Comparison of ENCODE assay signal across 7 mouse cellular contexts in genomic region chr11:78344890-78345715, GRCm38 (mm10). TPM values are rescaled to one million over a fixed set of nuclear protein-coding genes. Genes with fewer than 3 reads are reported as not detected.
A peak's percentile ranks its signal among the peaks of the same experiment; 100 is the strongest.
DNase-seq lines count a peak whose midpoint lies in the region; ATAC-seq and TF ChIP-seq lines count a peak whose summit lies in the region.

No protein-coding gene starts in this region.

- ATAC-seq in CD4-positive, CD25-positive, alpha-beta regulatory T cell, adult 4 months = peak; percentile 31
- ATAC-seq in activated CD4-positive, CD25-positive, alpha-beta regulatory T cell, adult 4 months = peak; percentile 9
- no peak for ATAC-seq in hindbrain, embryonic 13.5 days (ENCODE audit: low FRiP score)
- peak; percentile 40; the same call in 1 of the 2 replicates for ATAC-seq in liver, embryonic 14.5 days (ENCODE audit: insufficient read depth)
- no peak for ATAC-seq in monocyte, adult 5-6 weeks (replicated peaks; ENCODE audit: insufficient number of reproducible peaks, low FRiP score, low TSS enrichment, poor library complexity, severe bottlenecking)

- peak overlapping the region; percentile 55 for H3K27ac ChIP-seq in hindbrain, embryonic 13.5 days
- H3K27ac ChIP-seq in liver, embryonic 14.5 days = peak overlapping the region; percentile 88

- no peak for TF ChIP-seq EP300 in liver, embryonic 14.5 days (IDR thresholded peaks at IDR 0.05; ENCODE audit: low read depth)

- H3K4me2 ChIP-seq in hindbrain, embryonic 13.5 days = peak overlapping the region; percentile 73
- H3K4me2 ChIP-seq in liver, embryonic 14.5 days (ENCODE audit: low read depth) = peak overlapping the region; percentile 97

- TF ChIP-seq CTCF in liver, embryonic 14.5 days (IDR thresholded peaks at IDR 0.05; ENCODE audit: low read depth) = no peak

- peak overlapping the region; percentile 90 for H3K4me3 ChIP-seq in hindbrain, embryonic 13.5 days
- peak overlapping the region; percentile 12 to 82 for H3K4me3 ChIP-seq in liver, embryonic 14.5 days (ENCODE audit: insufficient read depth in 1 of 2, low read depth in 2 of 2, low read length in 2 of 2)

- peak; percentile 80 for DNase-seq in gastrocnemius, adult 18-20 months (ENCODE audit: low spot score)
- DNase-seq in liver, embryonic 14.5 days (ENCODE audit: low read depth in 3 of 3, low spot score in 3 of 3) = no peak
- DNase-seq in retina, adult 2 months (ENCODE audit: low read depth, low spot score) = peak; percentile 90

- peaks cover 46% of the 10 kb centered on the region for H3K4me1 ChIP-seq in hindbrain, embryonic 13.5 days (replicated peaks)
- peaks cover 28 to 38% of the 10 kb centered on the region in 2 experiments for H3K4me1 ChIP-seq in liver, embryonic 14.5 days (replicated peaks; ENCODE audit: control insufficient read depth in 2 of 2, insufficient read depth in 2 of 2, low read length in 1 of 2)

- no peaks in the 10 kb centered on the region for H3K9me3 ChIP-seq in hindbrain, embryonic 13.5 days
- H3K9me3 ChIP-seq in liver, embryonic 14.5 days (ENCODE audit: control insufficient read depth, low read length) = no peaks in the 10 kb centered on the region

- peak overlapping the region; percentile 63 for H3K9ac ChIP-seq in hindbrain, embryonic 13.5 days
- peak overlapping the region; percentile 49 for H3K9ac ChIP-seq in liver, embryonic 14.5 days (replicated peaks)

- H3K36me3 ChIP-seq in hindbrain, embryonic 13.5 days = peaks cover 38% of the 10 kb centered on the region
- H3K36me3 ChIP-seq in liver, embryonic 14.5 days (replicated peaks; ENCODE audit: control insufficient read depth, insufficient read depth, low read depth) = peaks cover 2% of the 10 kb centered on the region; the same call in 1 of the 2 replicates

- H3K27me3 ChIP-seq in hindbrain, embryonic 13.5 days = no peaks in the 10 kb centered on the region
- no peaks in the 10 kb centered on the region for H3K27me3 ChIP-seq in liver, embryonic 14.5 days (ENCODE audit: control insufficient read depth, insufficient read depth, low read length)

- 65% methylated on average over 8 of the region's 8 CpGs for WGBS in hindbrain, embryonic 13.5 days
- 14% methylated on average over 8 of the region's 8 CpGs for WGBS in liver, embryonic 14.5 days (ENCODE audit: insufficient replicate concordance)

RNA-seq across cellular contexts. Expression of gene Unc119, which starts 1.8 kb away (rescaled TPM):
- 10 to 100 TPM; 11.6 to 13.1 TPM for polyA plus RNA-seq in CD4-positive, CD25-positive, alpha-beta regulatory T cell, adult 4 months (2017; shearing (Covaris generic))
- 10 to 100 TPM; 17.0 to 17.6 TPM for polyA plus RNA-seq in activated CD4-positive, CD25-positive, alpha-beta regulatory T cell, adult 4 months (2017; shearing (Covaris generic))
- 1 to 10 TPM; 8.3 TPM for total RNA-seq in gastrocnemius, adult 18-20 months (2021)
- polyA plus RNA-seq in hindbrain, embryonic 13.5 days (2015; fragmentation: Nextera tagmentation; extraction: Ambion mirVana) = 75.1 and 76.7 TPM in 2 replicates
- polyA plus RNA-seq in liver, embryonic 14.5 days (2012; rRNA removed) = 33.5 and 40.3 TPM in 2 replicates
- 20.9 and 25.2 TPM in 2 replicates for polyA plus RNA-seq in liver, embryonic 14.5 days (2014; fragmentation: Nextera tagmentation; extraction: Ambion mirVana)
- 88.0 to 122 TPM (median 99.7 TPM) in 3 replicates for total RNA-seq in monocyte, adult 5-6 weeks (2017)

RNA-seq across cellular contexts. Expression of gene Pigs, which starts 16.9 kb away (rescaled TPM):
- polyA plus RNA-seq in CD4-positive, CD25-positive, alpha-beta regulatory T cell, adult 4 months (2017; shearing (Covaris generic)) = 100 to 1,000 TPM in 1 of 2 experiments, 10 to 100 TPM in 1; 64.1 to 119 TPM
- 10 to 100 TPM; 43.6 to 66.6 TPM for polyA plus RNA-seq in activated CD4-positive, CD25-positive, alpha-beta regulatory T cell, adult 4 months (2017; shearing (Covaris generic))
- total RNA-seq in gastrocnemius, adult 18-20 months (2021) = 10 to 100 TPM; 18.2 to 19.2 TPM
- polyA plus RNA-seq in hindbrain, embryonic 13.5 days (2015; fragmentation: Nextera tagmentation; extraction: Ambion mirVana) = 75.0 and 78.2 TPM in 2 replicates
- 19.6 and 22.0 TPM in 2 replicates for polyA plus RNA-seq in liver, embryonic 14.5 days (2012; rRNA removed)
- 23.5 and 26.1 TPM in 2 replicates for polyA plus RNA-seq in liver, embryonic 14.5 days (2014; fragmentation: Nextera tagmentation; extraction: Ambion mirVana)
- 17.5 to 25.1 TPM (median 18.5 TPM) in 3 replicates for total RNA-seq in monocyte, adult 5-6 weeks (2017)

RNA-seq across cellular contexts. Expression of gene Aldoc, which starts 22.3 kb away (rescaled TPM):
- 10 to 100 TPM; 10.9 to 14.9 TPM for polyA plus RNA-seq in CD4-positive, CD25-positive, alpha-beta regulatory T cell, adult 4 months (2017; shearing (Covaris generic))
- 1 to 10 TPM; 5.6 to 8.6 TPM for polyA plus RNA-seq in activated CD4-positive, CD25-positive, alpha-beta regulatory T cell, adult 4 months (2017; shearing (Covaris generic))
- total RNA-seq in gastrocnemius, adult 18-20 months (2021) = 1 to 10 TPM; 2.1 to 2.6 TPM
- 144 and 175 TPM in 2 replicates for polyA plus RNA-seq in hindbrain, embryonic 13.5 days (2015; fragmentation: Nextera tagmentation; extraction: Ambion mirVana)
- polyA plus RNA-seq in liver, embryonic 14.5 days (2012; rRNA removed) = 4.2 TPM in 2 replicates
- 6.0 and 6.6 TPM in 2 replicates for polyA plus RNA-seq in liver, embryonic 14.5 days (2014; fragmentation: Nextera tagmentation; extraction: Ambion mirVana)
- total RNA-seq in monocyte, adult 5-6 weeks (2017) = 0.78 to 8.6 TPM (median 1.3 TPM) in 3 replicates

RNA-seq across cellular contexts. Expression of gene Foxn1, which starts 41.3 kb away (rescaled TPM):
- under 1 TPM in 1 of 2 experiments, not detected in 1; 0.09 TPM for polyA plus RNA-seq in CD4-positive, CD25-positive, alpha-beta regulatory T cell, adult 4 months (2017; shearing (Covaris generic))
- not detected for polyA plus RNA-seq in activated CD4-positive, CD25-positive, alpha-beta regulatory T cell, adult 4 months (2017; shearing (Covaris generic))
- total RNA-seq in gastrocnemius, adult 18-20 months (2021) = not detected
- not detected in 2 replicates for polyA plus RNA-seq in hindbrain, embryonic 13.5 days (2015; fragmentation: Nextera tagmentation; extraction: Ambion mirVana)
- not detected in 2 replicates for polyA plus RNA-seq in liver, embryonic 14.5 days (2012; rRNA removed)
- polyA plus RNA-seq in liver, embryonic 14.5 days (2014; fragmentation: Nextera tagmentation; extraction: Ambion mirVana) = not detected in 2 replicates
- not detected in 3 replicates for total RNA-seq in monocyte, adult 5-6 weeks (2017)

RNA-seq across cellular contexts. Expression of gene Spag5, which starts 43.8 kb away (rescaled TPM):
- 1 to 10 TPM; 2.8 to 4.3 TPM for polyA plus RNA-seq in CD4-positive, CD25-positive, alpha-beta regulatory T cell, adult 4 months (2017; shearing (Covaris generic))
- 1 to 10 TPM; 7.3 to 7.4 TPM for polyA plus RNA-seq in activated CD4-positive, CD25-positive, alpha-beta regulatory T cell, adult 4 months (2017; shearing (Covaris generic))
- 1 to 10 TPM; 2.3 to 2.5 TPM for total RNA-seq in gastrocnemius, adult 18-20 months (2021)
- polyA plus RNA-seq in hindbrain, embryonic 13.5 days (2015; fragmentation: Nextera tagmentation; extraction: Ambion mirVana) = 9.9 and 10.2 TPM in 2 replicates
- polyA plus RNA-seq in liver, embryonic 14.5 days (2012; rRNA removed) = 27.8 and 39.7 TPM in 2 replicates
- 27.6 and 31.5 TPM in 2 replicates for polyA plus RNA-seq in liver, embryonic 14.5 days (2014; fragmentation: Nextera tagmentation; extraction: Ambion mirVana)
- 0.64 to 3.1 TPM (median 1.4 TPM) in 3 replicates for total RNA-seq in monocyte, adult 5-6 weeks (2017)

Comparison
In these comparisons a context has a peak if more than half of its experiments do, and no peak if none do; other contexts are left out.
1. ATAC-seq: peak in CD4-positive, CD25-positive, alpha-beta regulatory T cell, adult 4 months (single experiment), activated CD4-positive, CD25-positive, alpha-beta regulatory T cell, adult 4 months (single experiment) and liver, embryonic 14.5 days (single experiment); none in hindbrain, embryonic 13.5 days (single experiment) and monocyte, adult 5-6 weeks (single experiment).
2. DNase-seq: peak in gastrocnemius, adult 18-20 months (single experiment) and retina, adult 2 months (single experiment); none in liver, embryonic 14.5 days (0 of 3).